Mouse (Mus musculus): ENCODE data around the gene Tmem246.

DNA sequence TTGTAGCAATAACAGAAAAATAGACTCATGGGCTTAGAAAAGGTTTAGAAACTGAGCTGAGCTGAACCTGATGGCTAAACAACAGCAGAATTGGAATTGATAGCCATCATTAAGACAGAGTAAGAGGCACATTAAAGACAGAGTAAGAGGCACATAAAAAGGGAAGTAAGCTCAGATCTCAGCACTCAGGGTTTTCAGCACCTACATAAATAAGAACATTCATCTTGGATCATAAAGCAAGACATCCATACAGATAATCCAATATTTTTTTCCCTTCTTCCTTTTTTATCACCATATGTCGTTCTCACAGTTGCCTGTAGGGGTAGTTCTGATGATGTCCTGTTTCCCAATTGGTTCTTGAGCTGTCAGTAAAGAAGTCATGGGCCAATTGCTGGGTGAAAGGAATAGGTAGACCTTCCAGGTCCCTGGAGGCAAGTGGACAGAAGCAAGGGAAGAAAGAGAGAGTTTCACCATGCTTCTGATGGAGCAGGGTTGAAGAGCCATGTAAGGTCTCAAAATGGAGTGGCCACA is 6.4 kb upstream of the Tmem246 start:
- TF ChIP-seq EP300 (optimal IDR thresholded peaks at IDR 0.05) (no peak), CTCF (IDR thresholded peaks at IDR 0.05; ENCODE audit: low read depth) (no peak)
